20 mouse cellular contexts compared by ENCODE assay signal in genomic region chrX:166226856-166227255, GRCm38 (mm10). TPM values are rescaled to one million over a fixed set of nuclear protein-coding genes. Genes with fewer than 3 reads are reported as not detected.
DNase-seq lines count a peak whose midpoint lies in the region; ATAC-seq lines count a peak whose summit lies in the region.
"Had no signal": no experiment of that assay in that cellular context is flagged by ENCODE, and none has a peak within 500 bp of the region (broad histone marks: within the 10 kb centered on the region; RNA-seq: fewer than 3 reads in every experiment).

No protein-coding gene starts in this region.

- peak; percentile 38 for DNase-seq in layer of hippocampus, adult 9-11 months
- no peak for DNase-seq in layer of hippocampus, postnatal 36 days
- peak; percentile 21 for DNase-seq in induced T-regulatory cell, adult 2 months (ENCODE audit: low read depth)
- DNase-seq in T-cell, adult 2 months (ENCODE audit: low spot score) = no peak
- no peak for DNase-seq in right cerebral cortex, postnatal 36 days (ENCODE audit: low spot score in 2 of 2)
- DNase-seq: adrenal gland, postnatal 14 days; cerebellum, adult 11-12 months; cerebellum, adult 8-10 months; cerebellum, postnatal 10 days; cerebellum, postnatal 36 days; embryo, embryonic 11 days; gastrocnemius, adult 2 months; gastrocnemius, postnatal 14 days; heart, adult 11 months; heart, postnatal 36 days; kidney, adult 11 months had no signal

- peak; percentile 53 for ATAC-seq in CD4-positive, CD25-positive, alpha-beta regulatory T cell, adult 4 months
- ATAC-seq: forebrain, embryonic 15.5 days; hindbrain, postnatal 0 days; intestine, embryonic 15.5 days had no signal

RNA-seq across cellular contexts. Expression of gene Gpm6b, which starts 11.9 kb away (rescaled TPM):
- 100 to 1,000 TPM; 698 to 732 TPM for total RNA-seq in layer of hippocampus, postnatal 36 days (2021)
- polyA plus RNA-seq in CD4-positive, CD25-positive, alpha-beta regulatory T cell, adult 4 months (2017; shearing (Covaris generic)) = 10 to 100 TPM; 27.0 to 27.6 TPM

RNA-seq across cellular contexts. Expression of gene Gemin8, which starts 56.6 kb away (rescaled TPM):
- 10 to 100 TPM in 1 of 2 experiments, 1 to 10 TPM in 1; 9.9 to 13.6 TPM for total RNA-seq in layer of hippocampus, postnatal 36 days (2021)
- polyA plus RNA-seq in CD4-positive, CD25-positive, alpha-beta regulatory T cell, adult 4 months (2017; shearing (Covaris generic)) = 10 to 100 TPM; 21.4 to 30.8 TPM

Comparison
In these comparisons a context has a peak if more than half of its experiments do, and no peak if none do; other contexts are left out.
1. DNase-seq: peak in layer of hippocampus, adult 9-11 months (single experiment) and induced T-regulatory cell, adult 2 months (single experiment); none in layer of hippocampus, postnatal 36 days (0 of 2), T-cell, adult 2 months (single experiment) and right cerebral cortex, postnatal 36 days (0 of 2).